ENCODE assay signal across 8 mouse cellular contexts in the genomic region with DNA sequence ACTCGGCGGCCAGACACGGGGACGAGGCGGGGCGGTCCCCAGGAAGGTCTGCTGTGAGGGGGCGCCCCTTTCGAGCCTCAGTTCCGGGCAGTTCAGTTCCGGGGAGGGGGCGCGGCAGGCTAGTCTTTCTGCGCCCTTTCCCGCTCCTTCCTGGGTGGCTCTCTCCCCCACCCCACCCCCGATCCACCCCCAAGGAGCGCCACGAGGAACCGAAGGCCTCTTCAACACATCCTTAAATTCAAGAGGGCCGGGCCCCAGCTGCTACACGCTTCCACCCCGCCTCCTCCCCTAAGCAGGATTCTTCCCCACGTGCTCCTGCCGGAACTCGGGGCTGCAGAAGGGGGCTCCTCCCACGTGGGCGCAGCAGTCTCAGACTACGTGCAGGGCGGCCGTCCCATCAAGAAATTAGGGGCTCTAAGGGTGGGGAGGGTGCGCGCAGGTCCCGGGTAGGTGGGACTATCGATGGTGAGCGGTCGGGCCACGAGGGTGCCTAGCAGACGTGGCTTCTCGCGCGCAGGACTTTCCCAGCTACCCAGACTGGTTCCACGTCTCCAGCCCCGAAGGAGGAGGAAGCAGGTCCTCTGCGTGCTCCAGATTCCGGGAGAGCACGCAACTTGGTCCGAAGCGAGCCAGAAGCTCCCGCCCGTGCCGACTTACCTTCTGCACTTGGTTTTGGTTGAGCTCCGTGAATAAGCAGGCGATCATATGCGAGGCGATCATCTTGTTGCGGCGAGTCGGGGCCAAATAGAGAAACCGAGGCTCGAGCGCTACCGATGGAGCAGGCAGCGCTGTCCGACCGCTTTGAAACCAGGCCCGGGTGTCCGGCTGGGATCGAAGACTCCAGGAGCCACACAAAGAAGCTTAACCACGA. TPM values are rescaled to one million over a fixed set of nuclear protein-coding genes. Genes with fewer than 3 reads are reported as not detected.
DNase-seq lines count a peak whose midpoint lies in the region; ATAC-seq and TF ChIP-seq lines count a peak whose summit lies in the region.

No protein-coding gene starts in this region.

- peak overlapping the region; percentile 10; the same call in 1 of the 2 replicates for H3K27ac ChIP-seq in layer of hippocampus, adult 2 months
- H3K27ac ChIP-seq in bone marrow macrophage, adult 2 months (ENCODE audit: insufficient read depth, low read depth, low read length) = peak overlapping the region; percentile 84

- TF ChIP-seq POLR2A in bone marrow macrophage, adult 2 months (IDR thresholded peaks at IDR 0.05; ENCODE audit: borderline replicate concordance, low read depth, low read length) = no peak

- peak; percentile 22 for ATAC-seq in megakaryocyte, adult 5-6 weeks (ENCODE audit: poor library complexity, severe bottlenecking)

- H3K4me3 ChIP-seq in layer of hippocampus, adult 2 months = peak overlapping the region; percentile 59
- H3K4me3 ChIP-seq in bone marrow macrophage, adult 2 months (ENCODE audit: insufficient read depth, low read length) = peak overlapping the region; percentile 94

- H3K4me1 ChIP-seq in bone marrow macrophage, adult 2 months (ENCODE audit: control insufficient read depth, insufficient read depth, low read length) = peaks cover 31% of the 10 kb centered on the region

- TF ChIP-seq CTCF in layer of hippocampus, adult 2 months (conservative IDR thresholded peaks at IDR 0.05) = no peak
- no peak for TF ChIP-seq CTCF in bone marrow macrophage, adult 2 months (IDR thresholded peaks at IDR 0.05; ENCODE audit: low read depth, low read length)

- no peak for DNase-seq in layer of hippocampus, adult 2 months (ENCODE audit: low spot score in 2 of 2)
- no peak for DNase-seq in layer of hippocampus, postnatal 36 days
- peak; percentile 45 for DNase-seq in gastrocnemius, postnatal 25 days
- peak; percentile 53 for DNase-seq in kidney, postnatal 10 days
- peak; percentile 28 for DNase-seq in right cerebral cortex, postnatal 4 days
- no peak for DNase-seq in frontal cortex, postnatal 36 days (ENCODE audit: low spot score in 2 of 2)

RNA-seq across cellular contexts. Expression of gene Hk2, which starts 0.8 kb away (rescaled TPM):
- 1 to 10 TPM; 7.0 to 7.4 TPM for total RNA-seq in layer of hippocampus, adult 2 months (2021)
- 1 to 10 TPM; 6.9 to 8.3 TPM for total RNA-seq in layer of hippocampus, postnatal 36 days (2021)
- polyA plus RNA-seq in bone marrow macrophage, adult 2 months (2012; ENCODE audit: insufficient read depth, insufficient read length, missing spikeins) = 21.9 and 24.9 TPM in 2 replicates
- 100 to 1,000 TPM; 192 to 236 TPM for total RNA-seq in gastrocnemius, postnatal 25 days (2021)
- 56.7 and 64.1 TPM in 2 replicates for total RNA-seq in megakaryocyte, adult 5-6 weeks (2015)
- total RNA-seq in megakaryocyte, adult 5-6 weeks (2017) = 70.2 and 71.2 TPM in 2 replicates

Comparison
In these comparisons a context has a peak if more than half of its experiments do, and no peak if none do; other contexts are left out.
1. DNase-seq: peak in gastrocnemius, postnatal 25 days (single experiment), kidney, postnatal 10 days (single experiment) and right cerebral cortex, postnatal 4 days (single experiment); none in layer of hippocampus, adult 2 months (0 of 2), layer of hippocampus, postnatal 36 days (0 of 2) and frontal cortex, postnatal 36 days (0 of 2).
2. RNA of gene Hk2, which starts 0.8 kb away (total RNA-seq): 192 to 236 TPM in gastrocnemius, postnatal 25 days and 56.7 to 71.2 TPM in megakaryocyte, adult 5-6 weeks; 6.9 to 8.3 TPM in layer of hippocampus, postnatal 36 days and 7.0 to 7.4 TPM in layer of hippocampus, adult 2 months; every median in the first group is over 4 times any median in the second.